Mouse (Mus musculus): ENCODE results near the gene Stap2.

The Stap2 gene

DNA sequence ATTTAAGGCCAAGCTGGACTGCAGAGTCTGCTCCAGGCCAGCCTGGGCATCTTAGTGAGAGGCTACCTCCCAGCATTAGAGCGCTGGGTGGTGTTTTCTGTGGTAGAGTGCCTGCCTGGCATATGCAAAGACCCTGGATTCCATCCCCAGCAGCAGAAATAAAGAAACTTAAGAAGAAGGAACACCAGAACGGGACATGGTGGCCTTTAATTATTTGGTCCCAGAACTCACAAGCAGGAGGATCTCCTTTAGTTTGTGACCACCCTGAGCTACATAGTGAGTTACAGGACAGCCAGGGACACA lies 46.8 kb downstream of the Stap2 start:
- WGBS: 26% methylated on average over 2 of the region's 2 CpGs

DNA sequence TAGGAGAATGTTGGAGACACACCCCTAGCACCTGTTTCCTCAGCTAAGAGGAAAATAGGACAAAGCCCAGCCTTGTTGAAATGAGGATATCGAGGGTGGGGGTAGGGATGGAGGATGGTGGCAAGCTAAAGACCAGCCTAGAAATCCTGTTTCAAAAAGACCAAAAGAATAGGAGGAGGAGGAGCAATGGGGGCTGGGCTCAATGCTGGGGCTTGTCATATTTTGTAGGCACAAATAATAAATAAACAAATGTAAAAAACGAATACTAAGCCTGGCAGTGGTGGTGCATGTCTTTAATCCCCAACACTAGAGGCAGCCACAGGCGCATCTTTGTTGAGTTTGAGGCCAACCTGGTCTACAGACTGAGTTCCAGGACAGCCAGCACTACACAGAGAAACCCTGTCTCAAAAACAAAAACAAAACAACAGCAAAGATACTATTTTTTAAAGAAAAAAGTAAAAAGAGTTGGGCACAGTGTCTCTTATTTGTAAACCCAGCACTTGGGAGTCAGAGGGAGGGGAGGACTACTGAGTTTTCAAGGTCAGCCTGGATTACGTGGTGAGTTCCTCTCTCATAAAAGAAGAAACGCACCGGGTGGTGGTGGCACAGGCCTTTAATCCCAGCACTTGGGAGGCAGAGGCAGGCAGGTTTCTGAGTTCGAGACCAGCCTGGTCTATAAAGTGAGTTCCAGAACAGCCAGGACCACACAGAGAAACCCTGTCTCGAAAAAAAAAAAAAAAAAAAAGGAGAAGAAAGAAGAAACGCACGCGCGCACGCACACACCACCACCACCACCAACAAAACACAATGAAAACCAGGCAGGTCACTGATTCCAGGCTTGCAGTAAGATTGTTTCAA lies 47.4 kb downstream of the Stap2 start:
- 78% methylated on average over 13 of the region's 13 CpGs for WGBS

DNA sequence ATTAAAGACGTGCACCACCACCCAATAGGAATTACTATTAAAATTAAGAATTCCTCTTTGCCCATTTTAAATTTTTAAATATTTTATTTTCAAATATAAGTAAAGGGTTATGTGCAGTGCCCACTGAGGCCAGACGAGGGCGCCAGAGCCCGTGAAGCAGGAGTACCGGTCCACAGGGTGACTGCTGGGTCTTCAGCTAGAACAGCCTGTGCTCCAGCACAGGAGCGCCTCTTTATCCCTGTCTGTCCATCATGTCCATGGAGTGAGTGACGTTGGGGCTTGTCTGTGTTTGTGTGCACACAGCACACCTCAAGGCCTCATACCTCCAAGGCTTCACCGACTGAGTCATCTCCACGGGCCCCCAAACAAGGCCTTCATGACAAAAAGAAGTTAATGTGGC lies 48.2 kb downstream of the Stap2 start:
- 12% methylated on average over 9 of the region's 9 CpGs for WGBS

DNA sequence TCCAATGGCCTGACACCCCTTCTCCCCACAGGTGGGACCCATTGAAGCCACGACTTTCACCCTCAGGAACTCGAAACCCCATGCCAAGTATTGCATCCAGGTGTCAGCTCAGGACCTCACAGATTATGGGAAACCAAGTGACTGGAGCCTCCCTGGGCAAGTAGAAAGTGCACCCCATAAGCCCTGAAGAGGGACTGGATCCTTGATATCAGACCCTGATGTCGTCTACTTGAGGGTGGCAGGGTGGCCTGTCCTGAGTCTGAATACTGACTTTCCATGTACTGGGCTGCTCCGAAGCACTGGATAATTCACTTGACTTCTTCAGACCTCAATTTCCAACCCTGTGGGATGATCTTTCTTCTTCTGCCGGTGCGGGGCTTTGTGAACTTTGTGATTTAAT lies 48.8 kb downstream of the Stap2 start:
- 24% methylated on average over 6 of the region's 6 CpGs for WGBS

DNA sequence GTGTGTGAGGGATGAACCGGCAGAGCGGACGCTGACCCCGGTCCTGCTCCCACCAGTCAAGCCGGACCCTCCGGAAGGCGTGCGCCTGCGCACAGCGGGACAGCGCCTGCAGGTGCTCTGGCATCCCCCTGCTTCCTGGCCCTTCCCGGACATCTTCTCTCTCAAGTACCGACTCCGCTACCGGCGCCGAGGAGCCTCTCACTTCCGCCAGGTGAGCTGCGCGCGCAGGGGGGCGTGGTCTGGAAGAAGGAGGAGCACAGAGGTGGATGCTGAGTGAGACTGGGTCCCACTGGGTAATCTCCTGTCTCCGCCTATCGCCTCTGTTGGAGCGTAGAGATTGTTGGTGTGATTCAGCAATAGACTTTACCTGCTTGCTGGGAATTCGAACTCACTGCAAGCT lies 49.3 kb downstream of the Stap2 start:
- 8% methylated on average over 26 of the region's 26 CpGs for WGBS

DNA sequence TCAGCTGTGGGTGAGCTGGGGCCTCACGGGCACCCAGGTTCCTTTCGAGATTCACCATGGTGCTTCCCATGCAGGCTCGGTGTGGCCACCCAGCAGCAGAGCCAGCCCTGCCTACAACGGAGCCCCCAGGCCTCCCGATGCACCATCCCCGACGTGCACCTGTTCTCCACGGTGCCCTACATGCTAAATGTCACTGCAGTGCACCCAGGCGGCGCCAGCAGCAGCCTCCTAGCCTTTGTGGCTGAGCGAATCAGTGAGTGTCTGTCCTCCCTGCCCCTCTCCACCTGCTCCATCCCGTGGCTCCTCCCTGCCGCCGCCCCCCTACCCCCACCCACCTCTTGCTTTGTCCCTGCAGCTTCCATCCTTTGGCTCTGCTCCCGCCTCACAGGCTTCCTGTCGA lies 51.2 kb downstream of the Stap2 start:
- 51% methylated on average over 16 of the region's 16 CpGs for WGBS

DNA sequence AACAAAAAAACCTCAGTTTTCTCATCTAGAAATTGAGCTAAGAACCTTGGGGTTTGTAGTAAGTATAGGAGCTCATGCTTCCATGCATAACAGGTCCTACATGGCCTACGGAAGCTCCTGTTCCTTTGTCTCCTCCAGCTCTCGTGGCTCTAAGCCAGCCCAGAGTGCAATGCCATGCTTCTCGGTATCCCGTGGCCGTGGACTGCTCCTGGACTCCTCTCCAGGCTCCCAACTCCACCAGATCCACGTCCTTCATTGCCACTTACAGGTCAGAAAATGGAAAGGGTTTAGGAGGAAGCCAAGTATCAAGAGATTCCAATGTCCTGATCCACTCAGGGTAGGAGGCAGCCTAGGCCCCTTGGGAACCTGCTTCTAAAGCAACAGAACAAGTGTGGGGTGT lies 51.6 kb downstream of the Stap2 start:
- WGBS: 77% methylated on average over 6 of the region's 6 CpGs

DNA sequence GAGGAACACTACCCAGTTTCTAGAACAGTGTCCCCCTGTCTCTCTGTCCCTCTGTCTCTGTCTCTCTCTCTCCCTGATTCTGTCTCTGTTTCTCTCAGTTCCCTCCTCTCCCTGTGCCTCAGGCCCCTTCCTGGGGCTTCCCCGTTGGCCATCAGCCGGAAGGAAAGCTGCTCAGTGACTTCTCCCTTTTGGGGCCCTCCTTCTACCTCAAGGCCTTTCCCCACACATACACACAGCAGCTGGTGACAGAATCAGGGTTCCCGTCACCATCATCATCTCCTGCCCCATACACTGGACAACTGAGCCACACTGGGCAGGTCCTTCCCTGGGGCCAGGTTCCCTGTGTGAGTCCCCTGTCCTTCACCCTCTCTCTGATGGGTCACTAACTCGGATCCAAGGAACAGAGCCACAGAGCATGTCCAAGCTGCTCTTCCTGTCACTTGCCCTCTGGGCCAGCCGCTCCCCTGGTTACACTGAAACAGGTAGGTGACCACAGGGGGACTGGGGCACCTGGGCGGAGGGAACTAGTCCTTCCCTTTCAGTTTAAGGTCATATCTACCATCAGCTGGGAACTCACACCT lies 52.8 kb downstream of the Stap2 start, which contains the start of gene Ebi3:
Gene Ebi3, plus strand, starts transcription at position 194 of the 581 bp plus-strand sequence.
- 86% methylated on average over 6 of the region's 6 CpGs for WGBS

DNA sequence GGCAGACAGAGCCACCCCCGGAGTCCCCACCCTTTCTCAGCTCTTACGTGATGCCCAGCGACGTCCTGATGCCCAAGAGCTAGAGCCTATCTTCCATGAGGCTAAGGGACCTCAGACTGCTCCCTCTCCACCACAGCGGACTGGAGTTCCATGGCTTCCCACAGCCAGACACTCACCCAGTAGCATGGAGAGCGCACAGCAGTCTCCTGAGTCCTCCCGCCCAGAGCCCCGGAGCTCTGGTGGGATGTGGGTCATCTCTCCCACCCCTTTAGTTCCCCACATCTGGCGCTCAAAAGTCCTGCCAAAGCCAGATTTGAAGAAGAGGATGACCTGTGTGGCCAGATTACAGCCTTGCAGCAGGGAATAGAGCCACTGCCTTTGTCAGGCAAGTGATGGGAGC lies 54.8 kb downstream of the Stap2 start:
- WGBS: 81% methylated on average over 9 of the region's 9 CpGs

DNA sequence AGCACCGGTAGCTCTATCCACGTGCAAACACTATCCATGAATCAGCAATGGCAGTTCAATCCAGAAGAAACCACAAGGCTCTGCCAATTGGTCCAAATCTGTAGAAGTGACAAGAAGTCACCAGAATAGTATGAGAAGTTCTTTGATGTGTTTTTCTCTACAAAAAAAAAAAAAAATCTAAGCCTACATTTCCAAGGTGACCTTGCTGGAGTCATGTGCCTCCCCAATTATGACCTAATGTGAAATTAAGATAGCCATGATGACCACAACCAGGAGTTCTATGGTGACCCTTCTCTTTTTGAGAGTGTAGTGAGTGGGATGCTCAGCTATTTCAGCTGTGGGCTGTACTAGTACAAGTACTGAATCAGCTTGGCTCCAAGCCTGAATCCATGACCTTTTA lies 56.0 kb downstream of the Stap2 start, which contains the start of gene Zfp119b:
Gene Zfp119b, minus strand, starts transcription at position 101 of the 400 bp plus-strand sequence.
- WGBS: 87% methylated on average over 2 of the region's 2 CpGs

DNA sequence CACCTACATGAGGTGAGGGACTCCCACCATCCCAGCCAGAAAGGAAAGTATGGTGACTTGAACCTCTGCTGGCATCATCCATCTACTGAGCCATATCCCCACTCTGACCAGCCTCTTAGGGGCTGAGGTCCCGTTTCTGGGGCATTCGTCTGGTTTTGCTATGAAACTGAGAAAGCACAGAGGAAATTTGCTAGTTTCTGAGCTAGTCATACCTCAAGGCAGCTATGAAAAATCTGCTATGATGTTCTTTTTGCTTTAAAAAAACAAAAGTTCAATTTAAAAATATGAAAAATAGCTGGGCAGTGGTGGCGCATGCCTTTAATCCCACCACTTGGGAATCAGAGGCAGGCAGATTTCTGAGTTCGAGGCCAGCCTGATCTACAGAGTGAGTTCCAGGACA lies 56.7 kb downstream of the Stap2 start:
- 89% methylated on average over 4 of the region's 4 CpGs for WGBS

All from cerebral cortex, adult 2 months (tissue).